ENCODE assay signal across 9 mouse cellular contexts in genomic region chr9:24119423-24119822, GRCm38 (mm10). TPM values are rescaled to one million over a fixed set of nuclear protein-coding genes. Genes with fewer than 3 reads are reported as not detected.
DNase-seq lines count a peak whose midpoint lies in the region; ATAC-seq lines count a peak whose summit lies in the region.
"Had no signal": no experiment of that assay in that cellular context is flagged by ENCODE, and none has a peak within 500 bp of the region (broad histone marks: within the 10 kb centered on the region; RNA-seq: fewer than 3 reads in every experiment).

No protein-coding gene starts in this region.

- no peaks in the 10 kb centered on the region for H3K27me3 ChIP-seq in forebrain, embryonic 12.5 days
- no peaks in the 10 kb centered on the region for H3K27me3 ChIP-seq in forebrain, embryonic 15.5 days
- no peaks in the 10 kb centered on the region for H3K27me3 ChIP-seq in midbrain, embryonic 13.5 days
- H3K27me3 ChIP-seq: heart, embryonic 15.5 days had no signal

- no peaks in the 10 kb centered on the region for H3K9me3 ChIP-seq in forebrain, embryonic 12.5 days
- no peaks in the 10 kb centered on the region for H3K9me3 ChIP-seq in forebrain, embryonic 15.5 days
- H3K9me3 ChIP-seq in midbrain, embryonic 13.5 days: no peaks in the 10 kb centered on the region
- H3K9me3 ChIP-seq: heart, embryonic 15.5 days had no signal

- no peak overlapping the region for H3K4me3 ChIP-seq in forebrain, embryonic 12.5 days (replicated peaks)
- no peak overlapping the region for H3K4me3 ChIP-seq in forebrain, embryonic 15.5 days
- no peak overlapping the region for H3K4me3 ChIP-seq in midbrain, embryonic 13.5 days (replicated peaks)
- H3K4me3 ChIP-seq: heart, embryonic 15.5 days had no signal

- DNase-seq in testis, postnatal 10 days (ENCODE audit: low spot score): peak; percentile 41
- DNase-seq in testis, postnatal 14 days (ENCODE audit: low spot score): no peak
- peak; percentile 39 for DNase-seq in embryo, embryonic 9.5 days (ENCODE audit: extremely low spot score)
- DNase-seq in layer of hippocampus, adult 9-10 months (ENCODE audit: low spot score): peak; percentile 40
- DNase-seq in spleen, postnatal 4 days (ENCODE audit: low spot score in 2 of 2): no peak

- H3K36me3 ChIP-seq in forebrain, embryonic 12.5 days (replicated peaks): no peaks in the 10 kb centered on the region
- H3K36me3 ChIP-seq in forebrain, embryonic 15.5 days: no peaks in the 10 kb centered on the region
- H3K36me3 ChIP-seq in midbrain, embryonic 13.5 days: no peaks in the 10 kb centered on the region
- H3K36me3 ChIP-seq: heart, embryonic 15.5 days had no signal

- no peak overlapping the region for H3K27ac ChIP-seq in forebrain, embryonic 12.5 days
- no peak overlapping the region for H3K27ac ChIP-seq in forebrain, embryonic 15.5 days (replicated peaks)
- H3K27ac ChIP-seq in midbrain, embryonic 13.5 days: no peak overlapping the region
- H3K27ac ChIP-seq: heart, embryonic 15.5 days had no signal

- peak; percentile 78; the same call in 1 of the 2 replicates for ATAC-seq in forebrain, embryonic 12.5 days (ENCODE audit: low FRiP score)
- ATAC-seq in forebrain, embryonic 15.5 days (replicated peaks): no peak
- peak; percentile 62; the same call in 1 of the 2 replicates for ATAC-seq in midbrain, embryonic 13.5 days

- no peak overlapping the region for H3K4me2 ChIP-seq in forebrain, embryonic 12.5 days
- H3K4me2 ChIP-seq in forebrain, embryonic 15.5 days (replicated peaks): no peak overlapping the region
- H3K4me2 ChIP-seq in midbrain, embryonic 13.5 days (replicated peaks): no peak overlapping the region
- H3K4me2 ChIP-seq: heart, embryonic 15.5 days had no signal

- no peaks in the 10 kb centered on the region for H3K4me1 ChIP-seq in forebrain, embryonic 12.5 days
- H3K4me1 ChIP-seq in forebrain, embryonic 15.5 days: no peaks in the 10 kb centered on the region
- no peaks in the 10 kb centered on the region for H3K4me1 ChIP-seq in midbrain, embryonic 13.5 days (replicated peaks)
- H3K4me1 ChIP-seq: heart, embryonic 15.5 days had no signal

- H3K9ac ChIP-seq in forebrain, embryonic 12.5 days: no peak overlapping the region
- no peak overlapping the region for H3K9ac ChIP-seq in forebrain, embryonic 15.5 days (replicated peaks)
- no peak overlapping the region for H3K9ac ChIP-seq in midbrain, embryonic 13.5 days (replicated peaks)
- H3K9ac ChIP-seq: heart, embryonic 15.5 days had no signal

- WGBS in forebrain, embryonic 12.5 days: 62% methylated on average over 4 of the region's 4 CpGs
- WGBS in forebrain, embryonic 15.5 days: 57% methylated on average over 4 of the region's 4 CpGs
- WGBS in midbrain, embryonic 13.5 days: 45% methylated on average over 4 of the region's 4 CpGs

RNA-seq across cellular contexts. Expression of gene Npsr1, which starts 21.6 kb away (rescaled TPM):
- 0.13 TPM in 1 of 2 replicates, not detected in the other for polyA plus RNA-seq in forebrain, embryonic 12.5 days (2016; fragmentation: Nextera tagmentation; extraction: Ambion mirVana)
- polyA plus RNA-seq in forebrain, embryonic 15.5 days (2015; fragmentation: Nextera tagmentation; extraction: Ambion mirVana): 0.10 and 0.17 TPM in 2 replicates
- polyA plus RNA-seq in midbrain, embryonic 13.5 days (2015; fragmentation: Nextera tagmentation; extraction: Ambion mirVana): not detected in 2 replicates
- polyA plus RNA-seq: heart, embryonic 15.5 days had no signal

Comparison
In these comparisons a context has a peak if more than half of its experiments do, and no peak if none do; other contexts are left out.
1. DNase-seq: peak in testis, postnatal 10 days (single experiment), embryo, embryonic 9.5 days (single experiment) and layer of hippocampus, adult 9-10 months (single experiment); none in testis, postnatal 14 days (single experiment) and spleen, postnatal 4 days (0 of 2).